Mouse (Mus musculus) mouse embryonic stem cell (cell line): ENCODE results near the gene Padi3.

Source experiments
- in situ Hi-C, 2 experiments: fragments of 300-500 bp; cut with MboI; formaldehyde crosslinking; loops; 1 replicate in 1 of 2; 3 replicates in 1 of 2; pipeline ENCODE4 v1.14.3; 2019 to 2020; ENCODE audit warnings: low sequenced_read_pairs in 2 of 2, low pct_unique_long_range_greater_than_20kb in 1 of 2, mixed read lengths in 1 of 2; ENCODE audit not compliant: unreplicated experiment in 1 of 2

Padi3 gene

GRCm38 (mm10) chr4:140810458-140811260 lies at the start of gene Padi3:
TSS of gene Padi3 (minus strand) at chr4:140810648.
- in situ Hi-C loops = no loop called here

- in situ Hi-C loops = no loop called here
These were observed 48.8 kb upstream of the Padi3 start for GRCm38 (mm10) chr4:140859291-140859690.

- in situ Hi-C loops = no loop called here
These were observed 47.4 kb upstream of the Padi3 start for GRCm38 (mm10) chr4:140857813-140858212.

GRCm38 (mm10) chr4:140857041-140857440 lies 46.6 kb upstream of the Padi3 start:
- in situ Hi-C loops = no loop called here

GRCm38 (mm10) chr4:140855151-140855550 lies 44.7 kb upstream of the Padi3 start:
- in situ Hi-C loops = no loop called here

- in situ Hi-C loops = no loop called here
These were observed 44.0 kb upstream of the Padi3 start for GRCm38 (mm10) chr4:140854455-140854864.

- in situ Hi-C loops = no loop called here
These were observed 43.2 kb upstream of the Padi3 start for GRCm38 (mm10) chr4:140853626-140854025.

GRCm38 (mm10) chr4:140849310-140849709 lies 38.9 kb upstream of the Padi3 start:
- in situ Hi-C loops = no loop called here

- in situ Hi-C loops = no loop called here
These were observed 35.2 kb upstream of the Padi3 start, which contains the start of gene Padi1 for GRCm38 (mm10) chr4:140845666-140846065. TSS of gene Padi1 (minus strand) at chr4:140845778.

- in situ Hi-C loops = no loop called here
These were observed 34.5 kb upstream of the Padi3 start for GRCm38 (mm10) chr4:140844991-140845390.

- in situ Hi-C loops = no loop called here
These were observed 33.3 kb upstream of the Padi3 start for GRCm38 (mm10) chr4:140843670-140844280.

- in situ Hi-C loops = no loop called here
These were observed 32.5 kb upstream of the Padi3 start for GRCm38 (mm10) chr4:140842909-140843308.

GRCm38 (mm10) chr4:140837879-140838278 lies 27.4 kb upstream of the Padi3 start:
- in situ Hi-C loops = no loop called here

- in situ Hi-C loops = no loop called here
These were observed 25.9 kb upstream of the Padi3 start for GRCm38 (mm10) chr4:140836208-140836866.

GRCm38 (mm10) chr4:140835682-140836081 lies 25.2 kb upstream of the Padi3 start:
- in situ Hi-C loops = no loop called here

GRCm38 (mm10) chr4:140834327-140834934 lies 24.0 kb upstream of the Padi3 start:
- in situ Hi-C loops = loop anchor here in 1 of 2 experiments (5.0 kb wide), 1 partner anchor 63 kb away; no protein-coding TSS in a partner anchor

GRCm38 (mm10) chr4:140832821-140833220 lies 22.4 kb upstream of the Padi3 start:
- in situ Hi-C loops = loop anchor here in 1 of 2 experiments (5.0 kb wide), 1 partner anchor 64 kb away; no protein-coding TSS in a partner anchor

GRCm38 (mm10) chr4:140831808-140832207 lies 21.4 kb upstream of the Padi3 start:
- in situ Hi-C loops = loop anchor here in 1 of 2 experiments (5.0 kb wide), 1 partner anchor 65 kb away; no protein-coding TSS in a partner anchor

- in situ Hi-C loops = no loop called here
These were observed 16.8 kb upstream of the Padi3 start for GRCm38 (mm10) chr4:140827237-140827636.
